Mouse (Mus musculus): Measurements from ENCODE around the gene Spata20.

The Spata20 gene

GRCm38 (mm10) chr11:94451091-94451773, 34.7 kb downstream of the Spata20 start:
- DNase-seq (ENCODE audit: low spot score): no peak

- DNase-seq (ENCODE audit: low spot score): no peak
Measured at GRCm38 (mm10) chr11:94449886-94450285, 36.1 kb downstream of the Spata20 start.

GRCm38 (mm10) chr11:94449239-94449638, 36.7 kb downstream of the Spata20 start:
- DNase-seq (ENCODE audit: low spot score): no peak

- DNase-seq (ENCODE audit: low spot score): peak; percentile 67
Measured at GRCm38 (mm10) chr11:94447017-94447416, 39.0 kb downstream of the Spata20 start.

- DNase-seq (ENCODE audit: low spot score): no peak
Measured at GRCm38 (mm10) chr11:94445300-94445699, 40.7 kb downstream of the Spata20 start.

- no peak for DNase-seq (ENCODE audit: low spot score)
Measured at GRCm38 (mm10) chr11:94444829-94445228, 41.1 kb downstream of the Spata20 start.

- DNase-seq (ENCODE audit: low spot score): no peak
Measured at GRCm38 (mm10) chr11:94441752-94442151, 44.2 kb downstream of the Spata20 start.

GRCm38 (mm10) chr11:94441122-94441521, 44.9 kb downstream of the Spata20 start:
- peak; percentile 46 for DNase-seq (ENCODE audit: low spot score)

GRCm38 (mm10) chr11:94440421-94440820, 45.6 kb downstream of the Spata20 start:
- DNase-seq (ENCODE audit: low spot score): no peak

GRCm38 (mm10) chr11:94429011-94429651, 56.8 kb downstream of the Spata20 start:
- DNase-seq (ENCODE audit: low spot score): peak; percentile 68
